ENCODE assay signal across 10 mouse cellular contexts in the genomic region with DNA sequence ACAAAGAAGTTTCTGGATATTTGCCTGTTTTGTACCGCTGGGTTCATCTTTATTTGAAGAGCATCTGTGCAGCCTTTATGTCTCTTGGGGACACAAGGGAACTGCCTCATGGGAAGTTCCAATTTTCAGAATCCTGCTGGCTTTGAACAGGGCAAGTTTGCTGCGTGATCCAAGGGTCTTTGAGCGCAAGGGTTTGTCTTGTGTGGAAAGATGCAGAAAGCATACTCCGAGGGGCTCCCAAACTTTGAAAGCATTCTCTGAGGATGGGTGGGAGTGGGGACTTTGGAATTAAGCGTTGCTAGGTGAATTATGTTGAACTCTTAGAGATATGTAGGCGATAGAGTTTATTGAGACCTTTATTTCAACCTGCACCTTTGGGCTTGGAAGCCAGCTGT.
DNase-seq lines count a peak whose midpoint lies in the region; ATAC-seq and TF ChIP-seq lines count a peak whose summit lies in the region.
"Had no signal": no experiment of that assay in that cellular context is flagged by ENCODE, and none has a peak within 500 bp of the region (broad histone marks: within the 10 kb centered on the region; RNA-seq: fewer than 3 reads in every experiment).

No protein-coding gene starts in this region.

- peak overlapping the region; percentile 42 for H3K9ac ChIP-seq in heart, embryonic 14.5 days (ENCODE audit: low read length)
- peak overlapping the region; percentile 73 for H3K9ac ChIP-seq in hindbrain, embryonic 11.5 days (ENCODE audit: low read depth, low read length)
- peak overlapping the region; percentile 68 for H3K9ac ChIP-seq in midbrain, embryonic 12.5 days (replicated peaks)
- H3K9ac ChIP-seq: liver, embryonic 14.5 days had no signal

- 8% methylated on average over 6 of the region's 6 CpGs for WGBS in heart, embryonic 14.5 days
- WGBS in hindbrain, embryonic 11.5 days, result 4% methylated on average over 6 of the region's 6 CpGs
- WGBS in midbrain, embryonic 12.5 days, result 2% methylated on average over 6 of the region's 6 CpGs

- no peaks in the 10 kb centered on the region for H3K36me3 ChIP-seq in heart, embryonic 14.5 days (ENCODE audit: control insufficient read depth, insufficient read depth, low read length)
- no peaks in the 10 kb centered on the region for H3K36me3 ChIP-seq in hindbrain, embryonic 11.5 days (ENCODE audit: control insufficient read depth, insufficient read depth, low read length)
- H3K36me3 ChIP-seq in midbrain, embryonic 12.5 days, result no peaks in the 10 kb centered on the region

- H3K4me1 ChIP-seq in heart, embryonic 14.5 days (ENCODE audit: control insufficient read depth in 2 of 2, insufficient read depth in 2 of 2, low read length in 2 of 2), result peaks cover 0 to 13% of the 10 kb centered on the region in 2 experiments; a peak in 2 of 4 replicates
- no peaks in the 10 kb centered on the region for H3K4me1 ChIP-seq in cortical plate, adult 2 months (ENCODE audit: control insufficient read depth, insufficient read depth, low read length)
- H3K4me1 ChIP-seq in hindbrain, embryonic 11.5 days (replicated peaks; ENCODE audit: control insufficient read depth, insufficient read depth, low read length), result peaks cover 2% of the 10 kb centered on the region; the same call in 1 of the 2 replicates
- peaks cover 10% of the 10 kb centered on the region for H3K4me1 ChIP-seq in midbrain, embryonic 12.5 days

- no peak for DNase-seq in heart, postnatal 14 days
- DNase-seq in hindbrain, embryonic 11.5 days (ENCODE audit: low spot score), result no peak
- no peak for DNase-seq in layer of hippocampus, adult 18-20 months (ENCODE audit: low spot score in 2 of 2)
- DNase-seq in spleen, postnatal 14 days (ENCODE audit: low spot score in 2 of 2), result no peak

- TF ChIP-seq POLR2A in cortical plate, adult 2 months (IDR thresholded peaks at IDR 0.05; ENCODE audit: extremely low read depth, insufficient read depth, low read length), result no peak

- H3K27ac ChIP-seq in heart, embryonic 14.5 days (replicated peaks in 1 of 2; ENCODE audit: control insufficient read depth in 1 of 2, insufficient read depth in 1 of 2, low read depth in 2 of 2, low read length in 2 of 2), result no peak overlapping the region
- H3K27ac ChIP-seq in cortical plate, adult 2 months (ENCODE audit: insufficient read depth, low read length), result no peak overlapping the region
- H3K27ac ChIP-seq in hindbrain, embryonic 11.5 days (ENCODE audit: low read depth, low read length), result peak overlapping the region; percentile 65; the same call in 1 of the 2 replicates
- H3K27ac ChIP-seq in midbrain, embryonic 12.5 days (replicated peaks), result peak overlapping the region; percentile 80
- H3K27ac ChIP-seq: liver, embryonic 14.5 days had no signal

- intact Hi-C loops in heart, postnatal 14 days (cut with DNase I), result no loop called here

- H3K27me3 ChIP-seq in heart, embryonic 14.5 days (ENCODE audit: control insufficient read depth, insufficient read depth, low read length), result peaks cover 13% of the 10 kb centered on the region; the same call in 1 of the 2 replicates
- H3K27me3 ChIP-seq in hindbrain, embryonic 11.5 days (ENCODE audit: control insufficient read depth, insufficient read depth, low read length), result no peaks in the 10 kb centered on the region
- peaks cover 16% of the 10 kb centered on the region for H3K27me3 ChIP-seq in midbrain, embryonic 12.5 days

- H3K4me3 ChIP-seq in heart, embryonic 14.5 days (ENCODE audit: control insufficient read depth in 1 of 2, insufficient read depth in 1 of 2, low read depth in 1 of 2, low read length in 2 of 2), result peak overlapping the region; percentile 42 to 47
- H3K4me3 ChIP-seq in cortical plate, adult 2 months (ENCODE audit: insufficient read depth, low read length), result peak overlapping the region; percentile 36
- peak overlapping the region; percentile 55 for H3K4me3 ChIP-seq in hindbrain, embryonic 11.5 days (ENCODE audit: low read depth, low read length)
- peak overlapping the region; percentile 56 for H3K4me3 ChIP-seq in midbrain, embryonic 12.5 days

- H3K9me3 ChIP-seq in heart, embryonic 14.5 days (ENCODE audit: control insufficient read depth, low read length), result no peaks in the 10 kb centered on the region
- H3K9me3 ChIP-seq in hindbrain, embryonic 11.5 days (ENCODE audit: control insufficient read depth, low read length), result no peaks in the 10 kb centered on the region
- H3K9me3 ChIP-seq in midbrain, embryonic 12.5 days, result no peaks in the 10 kb centered on the region

- no peak for TF ChIP-seq CTCF in cortical plate, adult 2 months (IDR thresholded peaks at IDR 0.05; ENCODE audit: extremely low read depth, insufficient read depth, low read length)

- H3K4me2 ChIP-seq in heart, embryonic 14.5 days (ENCODE audit: low read length), result peak overlapping the region; percentile 80
- H3K4me2 ChIP-seq in hindbrain, embryonic 11.5 days (replicated peaks; ENCODE audit: low read depth, low read length), result peak overlapping the region; percentile 91
- peak overlapping the region; percentile 78 for H3K4me2 ChIP-seq in midbrain, embryonic 12.5 days (replicated peaks)

- ATAC-seq in heart, embryonic 14.5 days (ENCODE audit: insufficient number of reproducible peaks, insufficient read depth, low FRiP score, low read depth), result no peak
- ATAC-seq in hindbrain, embryonic 11.5 days (ENCODE audit: low FRiP score), result 0 out of 2 replicates have a peak, but pooled peaks have one; percentile 10
- peak; percentile 28 for ATAC-seq in midbrain, embryonic 12.5 days (ENCODE audit: low FRiP score, low read depth)
- no peak; the same call in 1 of the 2 replicates for ATAC-seq in frontal cortex, adult (ENCODE audit: low TSS enrichment)
- ATAC-seq: activated CD4-positive, CD25-positive, alpha-beta regulatory T cell, adult 4 months had no signal

Comparison
In these comparisons a context has a peak if more than half of its experiments do, and no peak if none do; other contexts are left out.
1. ATAC-seq: peak in hindbrain, embryonic 11.5 days (single experiment) and midbrain, embryonic 12.5 days (single experiment); none in heart, embryonic 14.5 days (single experiment) and frontal cortex, adult (single experiment).
2. H3K27ac ChIP-seq: peak in hindbrain, embryonic 11.5 days (single experiment) and midbrain, embryonic 12.5 days (single experiment); none in heart, embryonic 14.5 days (0 of 2) and cortical plate, adult 2 months (single experiment).
3. Peak in every context shown above with its lines, with median percentiles within 50 percentile points of each other: H3K4me2 ChIP-seq, H3K4me3 ChIP-seq and H3K9ac ChIP-seq.